Mouse (Mus musculus) stomach, postnatal 0 days (tissue): ENCODE measurements around the gene Trir.

ENCODE experiments used
- CTCF ChIP-seq: IDR thresholded peaks from 2 replicates; pipeline ENCODE4 v1.5.1; 2016; ENCODE audit warnings: antibody characterized with exemption, low read depth, mild to moderate bottlenecking, moderate library complexity
- EP300 ChIP-seq: optimal IDR thresholded peaks from 2 replicates; pipeline ENCODE3; 2016; ENCODE audit warnings: antibody characterized with exemption

DNA sequence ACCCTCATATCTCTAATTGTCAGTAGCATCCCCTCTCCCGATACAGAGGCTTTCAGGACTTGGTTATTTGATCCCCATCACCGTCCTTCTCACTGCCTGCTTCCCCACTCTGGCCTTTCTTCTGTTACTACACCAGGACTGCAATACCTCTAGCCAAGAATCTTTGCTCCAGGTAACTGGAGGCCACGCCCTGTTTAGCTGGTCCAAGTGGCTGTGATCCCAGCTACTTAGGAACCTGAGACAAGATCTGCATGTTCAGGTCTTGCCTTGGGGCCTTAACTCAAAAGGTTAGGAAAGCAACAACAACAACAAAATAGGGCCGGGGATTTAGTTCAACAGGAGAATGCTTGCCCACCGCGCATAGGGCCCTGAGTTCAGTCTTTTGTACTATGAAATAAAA, 17.0 kb downstream of the Trir start:
- TF ChIP-seq CTCF (no peak), EP300 (no peak)
